Mouse (Mus musculus) heart, adult 2 months (tissue): Measurements from ENCODE around the gene Megf9.

Experiments
- CTCF ChIP-seq: fragments of 200-600 bp; IDR thresholded peaks from 2 replicates; pipeline ENCODE4 v1.8.1; 2022; ENCODE audit warnings: antibody characterized with exemption, mild to moderate bottlenecking, moderate library complexity
- EP300 ChIP-seq: fragments of 200-500 bp; IDR thresholded peaks from 2 replicates; pipeline ENCODE4 v1.6.1; 2011; ENCODE audit warnings: low read depth, low read length, control low read depth; ENCODE audit not compliant: insufficient read depth
- POLR2A ChIP-seq: fragments of 200-500 bp; IDR thresholded peaks from 2 replicates; pipeline ENCODE4 v1.6.1; 2011; ENCODE audit warnings: mild to moderate bottlenecking, low read depth, low read length, control low read depth; ENCODE audit not compliant: insufficient read depth

- TF ChIP-seq CTCF: peak; percentile 95; the same call in 1 of the 2 replicates
- no peak for TF ChIP-seq POLR2A
- TF ChIP-seq EP300: no peak
These were observed 83.0 kb downstream of the Megf9 start for GRCm38 (mm10) chr4:70451750-70452149.
